Mouse (Mus musculus): ENCODE data around the gene Cgnl1. TPM values are rescaled to one million over a fixed set of nuclear protein-coding genes. Genes with fewer than 3 reads are reported as not detected.
A peak's percentile ranks its signal among the peaks of the same experiment; 100 is the strongest.

The Cgnl1 gene
- total and polyA plus RNA-seq, 2 experiments, result 16.3 to 25.0 TPM

DNA sequence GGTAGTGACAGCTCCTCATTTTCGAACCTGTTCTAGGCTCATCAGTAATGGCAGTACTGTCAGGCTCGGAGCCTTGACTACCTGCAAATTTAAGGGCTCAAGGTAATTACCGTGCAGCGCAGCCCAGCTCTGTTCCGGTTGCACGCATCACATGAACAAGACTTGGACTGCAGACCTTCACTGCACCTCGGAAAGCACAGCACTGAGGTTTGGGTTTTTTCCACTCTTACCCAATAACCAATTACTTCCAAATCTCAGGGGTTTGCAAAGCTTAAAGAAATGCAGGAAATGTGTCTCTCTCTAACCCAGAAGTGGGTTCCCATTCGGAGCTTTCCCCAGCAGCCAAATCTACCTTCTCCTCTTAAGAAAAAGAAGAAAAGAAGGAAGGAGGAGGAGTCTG lies 5.1 kb downstream of the Cgnl1 start:
- no peak overlapping the region for H3K27ac ChIP-seq (replicated peaks; ENCODE audit: insufficient read depth, low read depth, low read length)
- no peaks in the 10 kb centered on the region for H3K36me3 ChIP-seq (ENCODE audit: control insufficient read depth, insufficient read depth, low read length)
- TF ChIP-seq POLR2A (IDR thresholded peaks at IDR 0.05; ENCODE audit: extremely low read depth, insufficient read depth, low read length) (no peak), CTCF (IDR thresholded peaks at IDR 0.05; ENCODE audit: low read depth, low read length) (no peak)
- H3K4me1 ChIP-seq (ENCODE audit: control insufficient read depth, insufficient read depth, low read length), result peaks cover 12% of the 10 kb centered on the region
- no peak overlapping the region for H3K4me3 ChIP-seq (ENCODE audit: insufficient read depth, low read depth, low read length)
- no peaks in the 10 kb centered on the region for H3K27me3 ChIP-seq (ENCODE audit: control insufficient read depth, insufficient read depth, low read length)
- no peak for DNase-seq (ENCODE audit: extremely low read depth, low read depth, low spot score)
- H3K79me2 ChIP-seq (ENCODE audit: control insufficient read depth, insufficient read depth, low read length), result peaks cover 46% of the 10 kb centered on the region; the same call in 1 of the 2 replicates
- H3K9ac ChIP-seq (ENCODE audit: low read depth, low read length), result no peak overlapping the region
- WGBS, result 84% methylated on average over 8 of the region's 8 CpGs

DNA sequence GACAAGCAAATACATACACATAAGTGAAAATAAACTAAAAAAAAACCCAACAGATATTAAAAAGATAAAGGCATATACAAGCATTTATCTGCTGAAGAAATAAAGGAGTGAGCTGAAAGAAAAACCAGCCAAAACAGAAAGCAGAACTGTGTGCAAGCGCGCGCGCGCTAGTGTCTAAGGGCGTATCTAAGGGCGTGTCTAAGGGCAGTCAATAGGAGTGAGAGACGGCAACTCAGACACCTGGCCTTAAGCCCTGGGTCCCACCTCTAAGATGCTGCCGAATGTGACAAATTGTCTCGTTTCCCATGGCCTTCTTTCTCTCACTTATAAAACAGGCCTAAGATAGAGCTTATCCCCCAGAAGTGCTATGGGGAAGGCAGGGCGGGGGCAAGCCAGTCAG lies 6.9 kb downstream of the Cgnl1 start:
- no peak overlapping the region for H3K9ac ChIP-seq (ENCODE audit: low read depth, low read length)
- no peak overlapping the region for H3K4me3 ChIP-seq (ENCODE audit: insufficient read depth, low read depth, low read length)
- no peak for TF ChIP-seq CTCF (IDR thresholded peaks at IDR 0.05; ENCODE audit: low read depth, low read length)
- TF ChIP-seq POLR2A (IDR thresholded peaks at IDR 0.05; ENCODE audit: extremely low read depth, insufficient read depth, low read length), result no peak
- 71% methylated on average over 11 of the region's 11 CpGs for WGBS
- no peaks in the 10 kb centered on the region for H3K36me3 ChIP-seq (ENCODE audit: control insufficient read depth, insufficient read depth, low read length)
- H3K27me3 ChIP-seq (ENCODE audit: control insufficient read depth, insufficient read depth, low read length), result no peaks in the 10 kb centered on the region
- DNase-seq (ENCODE audit: extremely low read depth, low read depth, low spot score), result no peak
- H3K27ac ChIP-seq (replicated peaks; ENCODE audit: insufficient read depth, low read depth, low read length), result no peak overlapping the region
- peaks cover 47% of the 10 kb centered on the region; the same call in 1 of the 2 replicates for H3K79me2 ChIP-seq (ENCODE audit: control insufficient read depth, insufficient read depth, low read length)
- peaks cover 21% of the 10 kb centered on the region for H3K4me1 ChIP-seq (ENCODE audit: control insufficient read depth, insufficient read depth, low read length)

DNA sequence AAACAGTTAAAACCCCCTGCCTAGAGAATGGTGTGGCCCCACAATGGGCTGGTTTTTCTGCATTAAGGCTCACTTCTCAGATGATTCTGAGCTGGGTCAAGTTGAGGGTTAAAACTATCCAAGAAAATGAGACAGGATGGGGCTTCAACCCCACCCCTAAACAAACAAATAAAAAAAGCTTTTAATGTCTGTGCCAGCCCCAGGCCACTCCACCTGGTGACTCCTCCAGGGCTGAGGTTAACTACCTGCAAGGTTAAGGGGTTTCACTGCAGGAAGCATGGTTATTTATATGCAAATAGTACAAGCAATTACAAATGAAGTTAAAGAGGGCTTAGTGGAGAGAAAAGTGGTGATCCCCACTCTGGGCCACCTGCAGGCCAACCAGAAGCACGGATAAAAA lies 8.1 kb downstream of the Cgnl1 start:
- no peak overlapping the region for H3K9ac ChIP-seq (ENCODE audit: low read depth, low read length)
- 28% methylated on average over 1 of the region's 1 CpGs for WGBS

DNA sequence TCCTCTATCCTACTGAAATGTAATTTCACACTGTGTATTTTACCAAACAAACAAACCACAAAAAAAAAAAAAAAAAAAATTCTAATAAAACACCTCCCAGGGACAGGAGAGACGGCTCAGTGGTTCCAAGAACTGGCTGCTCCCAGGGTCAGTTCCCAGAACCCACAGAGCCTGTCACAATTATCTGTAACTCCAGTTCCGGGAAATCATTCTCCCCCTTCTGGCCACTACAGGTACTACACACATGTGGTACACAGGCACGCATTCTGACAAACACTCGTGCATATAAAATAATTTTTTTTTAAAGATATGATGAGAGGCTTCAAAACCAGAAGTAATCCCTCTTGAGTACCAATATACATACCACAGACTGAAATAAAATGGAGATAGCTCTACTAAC lies 9.7 kb downstream of the Cgnl1 start:
- Histone ChIP-seq H3K4me1 (ENCODE audit: control insufficient read depth, insufficient read depth, low read length) (peaks cover 13% of the 10 kb centered on the region), H3K27me3 (ENCODE audit: control insufficient read depth, insufficient read depth, low read length) (no peaks in the 10 kb centered on the region), H3K27ac (replicated peaks; ENCODE audit: insufficient read depth, low read depth, low read length) (no peak overlapping the region), H3K36me3 (ENCODE audit: control insufficient read depth, insufficient read depth, low read length) (no peaks in the 10 kb centered on the region), H3K9ac (ENCODE audit: low read depth, low read length) (no peak overlapping the region), H3K79me2 (ENCODE audit: control insufficient read depth, insufficient read depth, low read length) (peaks cover 45% of the 10 kb centered on the region; the same call in 1 of the 2 replicates), H3K4me3 (ENCODE audit: insufficient read depth, low read depth, low read length) (no peak overlapping the region)
- DNase-seq (ENCODE audit: extremely low read depth, low read depth, low spot score), result peak; percentile 53
- TF ChIP-seq POLR2A (IDR thresholded peaks at IDR 0.05; ENCODE audit: extremely low read depth, insufficient read depth, low read length), result no peak
- peak; percentile 28; the same call in 1 of the 2 replicates for TF ChIP-seq CTCF (IDR thresholded peaks at IDR 0.05; ENCODE audit: low read depth, low read length)
- WGBS, result 82% methylated on average over 4 of the region's 4 CpGs

More for the DNA sequence above, 8.1 kb downstream of the Cgnl1 start:
- Histone ChIP-seq H3K4me3 (ENCODE audit: insufficient read depth, low read depth, low read length) (no peak overlapping the region), H3K79me2 (ENCODE audit: control insufficient read depth, insufficient read depth, low read length) (peaks cover 52% of the 10 kb centered on the region; the same call in 1 of the 2 replicates), H3K27me3 (ENCODE audit: control insufficient read depth, insufficient read depth, low read length) (no peaks in the 10 kb centered on the region), H3K27ac (replicated peaks; ENCODE audit: insufficient read depth, low read depth, low read length) (no peak overlapping the region), H3K4me1 (ENCODE audit: control insufficient read depth, insufficient read depth, low read length) (peaks cover 12% of the 10 kb centered on the region), H3K36me3 (ENCODE audit: control insufficient read depth, insufficient read depth, low read length) (no peaks in the 10 kb centered on the region)
- TF ChIP-seq CTCF (IDR thresholded peaks at IDR 0.05; ENCODE audit: low read depth, low read length) (no peak), POLR2A (IDR thresholded peaks at IDR 0.05; ENCODE audit: extremely low read depth, insufficient read depth, low read length) (no peak)
- DNase-seq (ENCODE audit: extremely low read depth, low read depth, low spot score), result no peak

DNA sequence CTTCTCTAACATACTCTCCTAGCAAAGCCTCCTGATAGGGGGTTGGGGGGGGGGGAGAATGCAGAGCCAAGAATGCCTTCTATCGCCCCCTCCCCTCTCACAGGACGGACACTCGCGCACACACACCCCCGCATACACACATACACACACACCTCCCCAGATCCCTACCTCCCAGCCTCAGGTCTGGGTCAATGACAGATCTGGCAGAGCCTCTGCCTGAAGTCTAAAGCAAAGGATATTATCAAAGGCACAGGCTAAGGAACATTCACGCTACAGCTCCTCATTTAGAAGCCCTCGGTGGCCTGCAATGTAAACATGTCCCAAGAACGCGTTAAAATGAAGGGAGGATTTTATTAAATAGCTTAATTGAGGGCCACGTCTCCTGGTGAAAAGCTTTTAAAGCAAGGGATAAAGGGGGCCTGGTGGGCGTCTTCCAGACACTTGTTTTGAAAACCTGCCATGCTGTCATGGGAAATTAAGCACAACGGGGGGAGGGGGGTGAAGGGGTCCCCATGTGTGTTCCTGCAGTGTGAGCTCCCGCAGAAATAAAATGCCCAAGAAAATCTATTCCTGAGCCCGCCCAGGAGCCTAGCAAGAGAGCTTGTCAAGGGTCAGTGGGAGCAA lies 10.8 kb downstream of the Cgnl1 start:
- Histone ChIP-seq H3K36me3 (ENCODE audit: control insufficient read depth, insufficient read depth, low read length) (no peaks in the 10 kb centered on the region), H3K27me3 (ENCODE audit: control insufficient read depth, insufficient read depth, low read length) (no peaks in the 10 kb centered on the region), H3K79me2 (ENCODE audit: control insufficient read depth, insufficient read depth, low read length) (peaks cover 41% of the 10 kb centered on the region; the same call in 1 of the 2 replicates), H3K4me3 (ENCODE audit: insufficient read depth, low read depth, low read length) (no peak overlapping the region), H3K27ac (replicated peaks; ENCODE audit: insufficient read depth, low read depth, low read length) (no peak overlapping the region), H3K9ac (ENCODE audit: low read depth, low read length) (no peak overlapping the region), H3K4me1 (ENCODE audit: control insufficient read depth, insufficient read depth, low read length) (peaks cover 16% of the 10 kb centered on the region)
- TF ChIP-seq CTCF (IDR thresholded peaks at IDR 0.05; ENCODE audit: low read depth, low read length) (no peak), POLR2A (IDR thresholded peaks at IDR 0.05; ENCODE audit: extremely low read depth, insufficient read depth, low read length) (no peak)
- 48% methylated on average over 14 of the region's 14 CpGs for WGBS
- DNase-seq (ENCODE audit: extremely low read depth, low read depth, low spot score), result no peak

DNA sequence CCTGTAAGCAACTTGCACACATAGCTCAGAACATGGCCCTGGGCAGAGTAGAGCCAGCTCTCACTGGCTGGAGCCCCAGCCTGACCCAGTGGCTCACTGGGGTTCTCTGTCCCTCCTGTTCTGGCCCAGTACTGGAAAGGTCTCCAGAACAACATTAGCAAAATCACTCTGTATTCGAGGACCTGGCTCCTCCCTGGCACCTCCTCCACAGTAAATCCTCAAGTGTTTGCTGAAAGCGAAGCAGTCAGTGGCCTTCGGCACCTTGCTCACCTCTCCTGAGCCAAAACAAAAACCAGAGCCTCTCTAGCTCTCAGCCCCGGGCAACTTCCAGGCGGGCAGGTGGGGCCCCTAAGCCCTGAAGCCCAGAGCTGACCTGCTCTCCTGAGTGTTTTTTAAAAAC lies 11.5 kb downstream of the Cgnl1 start:
- Histone ChIP-seq H3K79me2 (ENCODE audit: control insufficient read depth, insufficient read depth, low read length) (peaks cover 40% of the 10 kb centered on the region; the same call in 1 of the 2 replicates), H3K27ac (replicated peaks; ENCODE audit: insufficient read depth, low read depth, low read length) (no peak overlapping the region), H3K4me1 (ENCODE audit: control insufficient read depth, insufficient read depth, low read length) (peaks cover 16% of the 10 kb centered on the region), H3K9ac (ENCODE audit: low read depth, low read length) (no peak overlapping the region), H3K4me3 (ENCODE audit: insufficient read depth, low read depth, low read length) (no peak overlapping the region), H3K27me3 (ENCODE audit: control insufficient read depth, insufficient read depth, low read length) (no peaks in the 10 kb centered on the region), H3K36me3 (ENCODE audit: control insufficient read depth, insufficient read depth, low read length) (no peaks in the 10 kb centered on the region)
- DNase-seq (ENCODE audit: extremely low read depth, low read depth, low spot score), result peak; percentile 48
- TF ChIP-seq POLR2A (IDR thresholded peaks at IDR 0.05; ENCODE audit: extremely low read depth, insufficient read depth, low read length) (no peak), CTCF (IDR thresholded peaks at IDR 0.05; ENCODE audit: low read depth, low read length) (no peak)
- WGBS, result 31% methylated on average over 5 of the region's 5 CpGs
